8 mouse cellular contexts compared by ENCODE assay signal in the genomic region with DNA sequence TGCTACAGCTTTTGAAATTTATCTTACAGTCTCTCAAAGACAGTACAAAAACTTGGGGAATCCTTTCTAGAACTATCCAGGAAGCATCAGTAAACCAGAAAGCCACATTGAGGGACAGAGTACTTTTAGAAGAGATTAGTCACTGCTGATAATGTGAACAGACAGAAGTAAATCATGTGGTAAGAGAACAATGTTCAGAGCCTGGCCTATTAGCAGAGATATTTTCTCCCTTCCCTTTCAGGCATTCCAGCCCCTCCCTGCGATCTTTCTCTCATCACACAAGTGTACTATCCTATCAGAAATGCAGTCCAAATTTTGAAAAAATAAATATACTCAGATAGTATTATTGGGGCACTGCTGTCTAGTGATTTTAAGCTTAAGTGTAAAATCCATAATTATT. TPM values are rescaled to one million over a fixed set of nuclear protein-coding genes. Genes with fewer than 3 reads are reported as not detected.
DNase-seq lines count a peak whose midpoint lies in the region; ATAC-seq and TF ChIP-seq lines count a peak whose summit lies in the region.

No protein-coding gene starts in this region.

- ATAC-seq in liver, embryonic 11.5 days (replicated peaks; ENCODE audit: low FRiP score): no peak
- ATAC-seq in intestine, postnatal 0 days: no peak
- no peak for ATAC-seq in neural tube, embryonic 14.5 days (ENCODE audit: low read depth)
- no peak for ATAC-seq in frontal cortex, adult (ENCODE audit: low TSS enrichment)

- H3K4me2 ChIP-seq in liver, embryonic 11.5 days: peak overlapping the region; percentile 65
- peak overlapping the region; percentile 72 for H3K4me2 ChIP-seq in intestine, postnatal 0 days (replicated peaks; ENCODE audit: low read depth)
- peak overlapping the region; percentile 66 for H3K4me2 ChIP-seq in neural tube, embryonic 14.5 days (ENCODE audit: low read depth, low read length)

- H3K9me3 ChIP-seq in liver, embryonic 11.5 days (ENCODE audit: control insufficient read depth, low read length): no peaks in the 10 kb centered on the region
- H3K9me3 ChIP-seq in intestine, postnatal 0 days (ENCODE audit: control insufficient read depth): no peaks in the 10 kb centered on the region
- no peaks in the 10 kb centered on the region for H3K9me3 ChIP-seq in neural tube, embryonic 14.5 days (ENCODE audit: control insufficient read depth, low read length)

- no peak for TF ChIP-seq CTCF in embryonic fibroblast, embryonic 13.5 days (IDR thresholded peaks at IDR 0.05; ENCODE audit: borderline replicate concordance, insufficient read depth, low read length)
- no peak for TF ChIP-seq CTCF in intestine, postnatal 0 days (IDR thresholded peaks at IDR 0.05; ENCODE audit: low read depth)

- H3K4me3 ChIP-seq in liver, embryonic 11.5 days (ENCODE audit: low read depth, low read length): peak overlapping the region; percentile 53; the same call in 1 of the 2 replicates
- peak overlapping the region; percentile 61; the same call in 1 of the 2 replicates for H3K4me3 ChIP-seq in embryonic fibroblast, embryonic 13.5 days (ENCODE audit: insufficient read depth, low read length)
- H3K4me3 ChIP-seq in intestine, postnatal 0 days (ENCODE audit: low read depth, low read length): peak overlapping the region; percentile 49
- peak overlapping the region; percentile 53 for H3K4me3 ChIP-seq in neural tube, embryonic 14.5 days (ENCODE audit: low read depth, low read length)

- H3K4me1 ChIP-seq in liver, embryonic 11.5 days (replicated peaks; ENCODE audit: control insufficient read depth, insufficient read depth, low read length): no peaks in the 10 kb centered on the region; the same call in 1 of the 2 replicates
- H3K4me1 ChIP-seq in embryonic fibroblast, embryonic 13.5 days (ENCODE audit: control insufficient read depth, insufficient read depth, low read length): no peaks in the 10 kb centered on the region
- no peaks in the 10 kb centered on the region for H3K4me1 ChIP-seq in intestine, postnatal 0 days (replicated peaks; ENCODE audit: control insufficient read depth, insufficient read depth, low read length)
- 0 out of 2 replicates have a peak, but pooled peaks cover 3% of the 10 kb centered on the region for H3K4me1 ChIP-seq in neural tube, embryonic 14.5 days (ENCODE audit: control insufficient read depth, insufficient read depth, low read length)

- 75% methylated on average over 1 of the region's 1 CpGs for WGBS in liver, embryonic 11.5 days
- 65% methylated on average over 1 of the region's 1 CpGs for WGBS in intestine, postnatal 0 days
- WGBS in neural tube, embryonic 14.5 days: 77% methylated on average over 1 of the region's 1 CpGs

- H3K9ac ChIP-seq in liver, embryonic 11.5 days (ENCODE audit: low read depth, low read length): no peak overlapping the region
- H3K9ac ChIP-seq in intestine, postnatal 0 days (ENCODE audit: low read depth, low read length): peak overlapping the region; percentile 70; the same call in 1 of the 2 replicates
- H3K9ac ChIP-seq in neural tube, embryonic 14.5 days (replicated peaks; ENCODE audit: low read depth, low read length): no peak overlapping the region

- H3K27me3 ChIP-seq in liver, embryonic 11.5 days (replicated peaks; ENCODE audit: control insufficient read depth, insufficient read depth, low read length): no peaks in the 10 kb centered on the region
- H3K27me3 ChIP-seq in intestine, postnatal 0 days (replicated peaks; ENCODE audit: control insufficient read depth, insufficient read depth, low read length): no peaks in the 10 kb centered on the region
- no peaks in the 10 kb centered on the region for H3K27me3 ChIP-seq in neural tube, embryonic 14.5 days (ENCODE audit: control insufficient read depth, insufficient read depth, low read length)

- no peak for TF ChIP-seq POLR2A in embryonic fibroblast, embryonic 13.5 days (IDR thresholded peaks at IDR 0.05; ENCODE audit: low read depth, low read length)

- no peak for DNase-seq in liver, embryonic 11.5 days (ENCODE audit: low spot score)
- DNase-seq in liver: no peak
- DNase-seq in embryo, embryonic 10.5 days (ENCODE audit: low spot score): no peak
- no peak for DNase-seq in right cerebral cortex, adult 18-20 months

- H3K36me3 ChIP-seq in liver, embryonic 11.5 days (ENCODE audit: control insufficient read depth, insufficient read depth, low read length): no peaks in the 10 kb centered on the region
- no peaks in the 10 kb centered on the region for H3K36me3 ChIP-seq in intestine, postnatal 0 days (ENCODE audit: control insufficient read depth, insufficient read depth)
- no peaks in the 10 kb centered on the region for H3K36me3 ChIP-seq in neural tube, embryonic 14.5 days (ENCODE audit: control insufficient read depth, insufficient read depth, low read length)

- no peak overlapping the region for H3K27ac ChIP-seq in liver, embryonic 11.5 days (ENCODE audit: low read depth, low read length)
- no peak overlapping the region for H3K27ac ChIP-seq in embryonic fibroblast, embryonic 13.5 days (ENCODE audit: insufficient read depth, low read length)
- peak overlapping the region; percentile 70 for H3K27ac ChIP-seq in intestine, postnatal 0 days (ENCODE audit: low read depth, low read length)
- H3K27ac ChIP-seq in neural tube, embryonic 14.5 days (ENCODE audit: low read depth, low read length): no peak overlapping the region

RNA-seq across cellular contexts. Expression of gene Zfp65, which starts 0.9 kb away (rescaled TPM):
- polyA plus RNA-seq in liver, embryonic 11.5 days (2014; fragmentation: Nextera tagmentation; extraction: Ambion mirVana): 3.2 and 3.5 TPM in 2 replicates
- polyA plus RNA-seq in embryonic fibroblast, embryonic 13.5 days (2011; ENCODE audit: insufficient read length, low read depth, missing spikeins): 9.6 and 15.8 TPM in 2 replicates
- polyA plus RNA-seq in intestine, postnatal 0 days (2015; fragmentation: Nextera tagmentation; extraction: Ambion mirVana): 1.9 TPM in 2 replicates
- 6.1 TPM in 2 replicates for polyA plus RNA-seq in neural tube, embryonic 14.5 days (2014; fragmentation: Nextera tagmentation; extraction: Ambion mirVana)

RNA-seq across cellular contexts. Expression of gene Zfp85, which starts 26.9 kb away (rescaled TPM):
- polyA plus RNA-seq in liver, embryonic 11.5 days (2014; fragmentation: Nextera tagmentation; extraction: Ambion mirVana): 3.2 and 3.3 TPM in 2 replicates
- polyA plus RNA-seq in embryonic fibroblast, embryonic 13.5 days (2011; ENCODE audit: insufficient read length, low read depth, missing spikeins): 3.6 and 4.2 TPM in 2 replicates
- polyA plus RNA-seq in intestine, postnatal 0 days (2015; fragmentation: Nextera tagmentation; extraction: Ambion mirVana): 1.8 and 1.9 TPM in 2 replicates
- polyA plus RNA-seq in neural tube, embryonic 14.5 days (2014; fragmentation: Nextera tagmentation; extraction: Ambion mirVana): 7.9 and 9.3 TPM in 2 replicates

RNA-seq across cellular contexts. Expression of gene Zfp738, which starts 41.2 kb away (rescaled TPM):
- polyA plus RNA-seq in liver, embryonic 11.5 days (2014; fragmentation: Nextera tagmentation; extraction: Ambion mirVana): 7.0 and 7.3 TPM in 2 replicates
- polyA plus RNA-seq in embryonic fibroblast, embryonic 13.5 days (2011; ENCODE audit: insufficient read length, low read depth, missing spikeins): 15.3 and 15.9 TPM in 2 replicates
- polyA plus RNA-seq in intestine, postnatal 0 days (2015; fragmentation: Nextera tagmentation; extraction: Ambion mirVana): 3.9 and 4.6 TPM in 2 replicates
- polyA plus RNA-seq in neural tube, embryonic 14.5 days (2014; fragmentation: Nextera tagmentation; extraction: Ambion mirVana): 15.2 and 17.3 TPM in 2 replicates

RNA-seq across cellular contexts. Expression of gene Zfp493, which starts 51.4 kb away (rescaled TPM):
- polyA plus RNA-seq in liver, embryonic 11.5 days (2014; fragmentation: Nextera tagmentation; extraction: Ambion mirVana): 2.3 and 2.6 TPM in 2 replicates
- 1.8 and 2.5 TPM in 2 replicates for polyA plus RNA-seq in embryonic fibroblast, embryonic 13.5 days (2011; ENCODE audit: insufficient read length, low read depth, missing spikeins)
- polyA plus RNA-seq in intestine, postnatal 0 days (2015; fragmentation: Nextera tagmentation; extraction: Ambion mirVana): 0.50 and 0.70 TPM in 2 replicates
- polyA plus RNA-seq in neural tube, embryonic 14.5 days (2014; fragmentation: Nextera tagmentation; extraction: Ambion mirVana): 3.2 and 3.3 TPM in 2 replicates
